In genomic region chr1:80408586-80408985, GRCm38 (mm10) we compare ENCODE assay signal across 8 mouse cellular contexts. TPM values are rescaled to one million over a fixed set of nuclear protein-coding genes. Genes with fewer than 3 reads are reported as not detected.
A peak's percentile ranks its signal among the peaks of the same experiment; 100 is the strongest.
DNase-seq lines count a peak whose midpoint lies in the region; ATAC-seq and TF ChIP-seq lines count a peak whose summit lies in the region.

No protein-coding gene starts in this region.

- no peak overlapping the region for H3K4me2 ChIP-seq in forebrain, embryonic 15.5 days (replicated peaks)
- no peak overlapping the region for H3K4me2 ChIP-seq in hindbrain, embryonic 12.5 days (replicated peaks)

- POLR2A ChIA-PET in Patski (lab: Charles Lee): no interaction called here

- H3K27ac ChIP-seq in forebrain, embryonic 15.5 days (replicated peaks): no peak overlapping the region
- H3K27ac ChIP-seq in hindbrain, embryonic 12.5 days: no peak overlapping the region

- no peaks in the 10 kb centered on the region for H3K36me3 ChIP-seq in forebrain, embryonic 15.5 days
- H3K36me3 ChIP-seq in hindbrain, embryonic 12.5 days: no peaks in the 10 kb centered on the region

- H3K4me1 ChIP-seq in forebrain, embryonic 15.5 days: no peaks in the 10 kb centered on the region
- no peaks in the 10 kb centered on the region for H3K4me1 ChIP-seq in hindbrain, embryonic 12.5 days

- in situ Hi-C loops in Patski (cut with MboI; ENCODE audit: low pct_unique_long_range_greater_than_20kb): no loop called here

- TF ChIP-seq CTCF in Patski (IDR thresholded peaks at IDR 0.05): peak; percentile 72

- no peaks in the 10 kb centered on the region for H3K9me3 ChIP-seq in forebrain, embryonic 15.5 days
- no peaks in the 10 kb centered on the region for H3K9me3 ChIP-seq in hindbrain, embryonic 12.5 days (replicated peaks)

- no peak for DNase-seq in Patski (ENCODE audit: low read depth, low spot score)
- peak; percentile 28 for DNase-seq in c-Kit-positive CD71-positive TER-119-positive erythroid progenitor cells, embryonic 14.5 days (ENCODE audit: low spot score)
- peak; percentile 67 to 69 for DNase-seq in layer of hippocampus, postnatal 10 days (ENCODE audit: low spot score in 2 of 2)
- DNase-seq in right cerebral cortex, adult 18-20 months: peak; percentile 45
- DNase-seq in yolk sac, embryonic 10.5 days (ENCODE audit: low spot score): peak; percentile 8

- peaks cover 15% of the 10 kb centered on the region for H3K27me3 ChIP-seq in Patski
- H3K27me3 ChIP-seq in forebrain, embryonic 15.5 days: peaks cover 29% of the 10 kb centered on the region
- H3K27me3 ChIP-seq in hindbrain, embryonic 12.5 days: no peaks in the 10 kb centered on the region

- H3K4me3 ChIP-seq in forebrain, embryonic 15.5 days: no peak overlapping the region
- no peak overlapping the region for H3K4me3 ChIP-seq in hindbrain, embryonic 12.5 days

- CTCF ChIA-PET in Patski (lab: Charles Lee): interaction anchor here (1.1 kb wide), 1 partner anchor 228 kb away, joined by 4 read pairs; no protein-coding TSS in a partner anchor

- H3K9ac ChIP-seq in forebrain, embryonic 15.5 days (replicated peaks): no peak overlapping the region
- H3K9ac ChIP-seq in hindbrain, embryonic 12.5 days: no peak overlapping the region

- 2% methylated on average over 3 of the region's 3 CpGs for WGBS in forebrain, embryonic 15.5 days
- WGBS in hindbrain, embryonic 12.5 days: 5% methylated on average over 3 of the region's 3 CpGs

- ATAC-seq in Patski: no peak
- ATAC-seq in forebrain, embryonic 15.5 days (replicated peaks): peak; percentile 89
- ATAC-seq in hindbrain, embryonic 12.5 days (ENCODE audit: low FRiP score): peak; percentile 84
- ATAC-seq in megakaryocyte, adult 5-6 weeks (ENCODE audit: poor library complexity, severe bottlenecking): peak; percentile 93

RNA-seq across cellular contexts. Expression of gene Gm45261, which starts 52.7 kb away (rescaled TPM):
- not detected for polyA plus RNA-seq in Patski (2021)
- not detected in 2 replicates for polyA plus RNA-seq in forebrain, embryonic 15.5 days (2015; fragmentation: Nextera tagmentation; extraction: Ambion mirVana)
- polyA plus RNA-seq in hindbrain, embryonic 12.5 days (2016; fragmentation: Nextera tagmentation; extraction: Ambion mirVana): not detected in 2 replicates
- total RNA-seq in layer of hippocampus, postnatal 10 days (2021): not detected
- total RNA-seq in megakaryocyte, adult 5-6 weeks (2015): not detected in 2 replicates
- total RNA-seq in megakaryocyte, adult 5-6 weeks (2017): not detected in 2 replicates
